Mouse (Mus musculus): ENCODE data around the gene Scpep1. TPM values are rescaled to one million over a fixed set of nuclear protein-coding genes. Genes with fewer than 3 reads are reported as not detected.
"Not testable (repeated sequence)": the region's sequence is repeated elsewhere in the genome, so short reads cannot be mapped to it uniquely, and the experiment has no call there.

Scpep1 gene
- polyA plus RNA-seq, 1 experiment from 2014 or later, result 477 TPM

- H3K27ac ChIP-seq, result no peak overlapping the region
- WGBS (ENCODE audit: missing documents), result 90% methylated on average over 5 of the region's 5 CpGs
- no peaks in the 10 kb centered on the region for H3K79me2 ChIP-seq (ENCODE audit: inconsistent target)
- peaks cover 90% of the 10 kb centered on the region for H3K36me3 ChIP-seq (ENCODE audit: inconsistent target)
- no peak overlapping the region for H3K4me3 ChIP-seq (ENCODE audit: inconsistent target)
These were observed 28.7 kb downstream of the Scpep1 start for GRCm38 (mm10) chr11:88926566-88926965.

- Histone ChIP-seq H3K27ac (no peak overlapping the region), H3K79me2 (ENCODE audit: inconsistent target) (no peaks in the 10 kb centered on the region), H3K36me3 (ENCODE audit: inconsistent target) (no peaks in the 10 kb centered on the region), H3K4me3 (ENCODE audit: inconsistent target) (no peak overlapping the region)
- WGBS (ENCODE audit: missing documents), result 87% methylated on average over 8 of the region's 8 CpGs
These were observed 45.8 kb downstream of the Scpep1 start for GRCm38 (mm10) chr11:88909388-88910036.

DNA sequence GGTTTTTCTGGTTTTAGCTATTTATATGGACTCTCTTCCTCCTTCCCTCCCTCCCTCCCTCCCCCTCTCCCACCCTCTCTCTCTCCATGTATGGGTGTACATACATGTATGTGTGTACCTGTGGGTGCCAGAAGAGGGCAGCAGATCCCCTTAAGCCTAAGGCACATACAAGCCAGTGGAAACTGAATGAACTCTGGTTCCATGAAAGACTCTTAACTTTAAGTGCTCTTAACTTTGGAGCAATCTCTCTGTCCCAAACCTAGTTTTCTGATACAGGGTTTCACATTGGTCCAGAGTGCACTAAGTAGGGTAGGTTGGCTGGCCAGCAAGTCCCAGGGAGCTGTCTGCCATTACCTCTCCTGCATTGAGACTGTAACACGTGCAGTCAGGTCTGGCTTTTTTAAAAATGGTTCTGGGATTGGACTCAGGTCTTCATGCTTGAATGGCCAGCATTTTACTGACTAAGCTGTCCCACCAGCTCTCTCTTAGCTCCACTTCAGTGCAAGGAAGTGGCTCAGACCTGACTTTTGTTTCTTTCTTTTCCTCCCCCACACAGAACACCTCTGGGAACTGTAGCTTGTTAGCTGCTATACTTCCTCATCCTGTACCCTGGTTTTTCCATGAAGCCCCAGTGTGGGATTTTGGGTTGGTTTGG lies 46.6 kb downstream of the Scpep1 start:
- H3K27ac ChIP-seq, result no peak overlapping the region
- no peaks in the 10 kb centered on the region for H3K36me3 ChIP-seq (ENCODE audit: inconsistent target)
- WGBS (ENCODE audit: missing documents), result no CpG with 5 or more reads among the region's 1 CpGs
- no peaks in the 10 kb centered on the region for H3K79me2 ChIP-seq (ENCODE audit: inconsistent target)
- H3K4me3 ChIP-seq (ENCODE audit: inconsistent target), result no peak overlapping the region

DNA sequence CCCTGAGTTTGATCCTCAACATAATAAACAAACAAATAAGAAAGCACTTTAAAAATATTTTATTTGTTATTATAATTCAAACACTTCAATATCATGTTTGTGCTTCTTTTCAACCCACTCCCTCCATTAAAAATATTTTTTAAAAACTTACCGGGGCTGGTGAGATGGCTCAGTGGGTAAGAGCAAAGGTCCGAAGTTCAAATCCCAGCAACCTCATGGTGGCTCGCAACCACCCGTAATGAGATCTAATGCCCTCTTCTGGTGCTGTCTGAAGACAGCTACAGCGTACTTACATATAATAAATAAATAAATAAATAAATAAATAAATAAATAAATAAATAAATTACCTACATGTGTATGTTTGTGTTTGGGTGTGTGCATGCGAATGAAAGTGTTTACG lies 47.4 kb downstream of the Scpep1 start:
- Histone ChIP-seq H3K79me2 (ENCODE audit: inconsistent target) (no peaks in the 10 kb centered on the region), H3K27ac (no peak overlapping the region), H3K36me3 (ENCODE audit: inconsistent target) (no peaks in the 10 kb centered on the region), H3K4me3 (ENCODE audit: inconsistent target) (no peak overlapping the region)
- 99% methylated on average over 7 of the region's 7 CpGs for WGBS (ENCODE audit: missing documents)

DNA sequence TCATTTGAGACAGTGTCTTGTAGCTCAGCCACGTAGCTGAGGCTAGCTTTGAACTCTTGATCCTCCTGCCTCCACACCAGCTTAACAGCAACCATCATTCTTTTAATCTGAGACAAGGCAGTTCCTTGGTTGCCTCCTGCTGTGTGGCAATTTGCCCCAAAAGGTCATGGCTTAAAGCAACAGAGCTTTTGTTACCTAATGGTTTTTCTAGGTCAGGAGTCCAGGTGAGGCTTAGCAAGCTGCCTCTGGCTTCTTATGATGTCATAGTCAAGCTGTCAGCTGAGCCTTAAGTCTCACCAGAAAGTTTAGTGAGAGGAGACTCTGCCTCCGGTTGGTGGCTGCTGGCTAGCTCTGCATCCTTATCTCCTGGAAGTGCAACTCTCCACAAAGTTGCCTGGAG lies 49.6 kb downstream of the Scpep1 start:
- H3K79me2 ChIP-seq (ENCODE audit: inconsistent target), result no peaks in the 10 kb centered on the region
- 88% methylated on average over 2 of the region's 2 CpGs for WGBS (ENCODE audit: missing documents)
- no peaks in the 10 kb centered on the region for H3K36me3 ChIP-seq (ENCODE audit: inconsistent target)
- H3K27ac ChIP-seq, result no peak overlapping the region
- no peak overlapping the region for H3K4me3 ChIP-seq (ENCODE audit: inconsistent target)

DNA sequence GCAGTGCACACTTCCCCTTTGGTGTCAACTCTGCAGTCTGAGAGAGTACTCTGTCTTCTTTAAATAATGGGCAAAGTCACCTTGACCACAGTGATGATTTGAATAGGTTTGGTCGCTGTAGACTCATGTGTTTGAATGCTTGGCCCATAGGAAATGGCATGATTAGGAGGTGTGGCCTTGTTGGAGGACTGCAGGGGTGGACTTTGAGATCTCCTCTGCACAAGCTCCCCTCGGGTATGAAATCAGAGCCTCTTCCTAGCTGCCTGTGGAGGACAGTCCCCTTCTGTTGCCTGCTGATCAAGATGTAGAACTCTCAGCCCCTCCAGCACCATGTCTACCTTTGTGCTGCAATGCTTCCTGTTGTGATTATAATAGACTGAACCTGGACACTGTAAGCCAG lies 51.2 kb downstream of the Scpep1 start:
- no peaks in the 10 kb centered on the region for H3K79me2 ChIP-seq (ENCODE audit: inconsistent target)
- 45% methylated on average over 2 of the region's 2 CpGs for WGBS (ENCODE audit: missing documents)

DNA sequence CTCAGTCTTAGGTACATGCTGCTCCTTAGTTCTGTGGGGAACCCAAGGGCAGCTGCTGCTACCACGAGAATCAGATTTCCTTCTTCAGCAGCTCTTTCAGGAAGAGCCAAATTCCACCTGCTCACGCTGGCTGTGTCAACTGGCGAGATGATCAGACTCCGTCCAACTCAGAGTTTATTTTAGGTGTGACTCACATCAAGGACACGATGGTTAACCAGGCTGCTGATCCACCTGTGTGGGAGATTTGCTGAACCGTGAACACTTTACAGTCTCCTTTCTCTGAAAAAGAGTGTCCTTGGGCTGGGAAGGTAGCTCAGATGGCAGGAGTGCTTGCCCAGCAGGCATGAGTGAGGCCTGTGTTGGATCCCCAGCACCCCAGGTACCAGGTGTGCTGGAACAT lies 52.5 kb downstream of the Scpep1 start:
- WGBS (ENCODE audit: missing documents), result 94% methylated on average over 6 of the region's 6 CpGs
- H3K36me3 ChIP-seq (ENCODE audit: inconsistent target), result no peaks in the 10 kb centered on the region
- H3K27ac ChIP-seq, result no peak overlapping the region
- H3K4me3 ChIP-seq (ENCODE audit: inconsistent target), result no peak overlapping the region
- no peaks in the 10 kb centered on the region for H3K79me2 ChIP-seq (ENCODE audit: inconsistent target)

More for the DNA sequence above, 51.2 kb downstream of the Scpep1 start:
- H3K27ac ChIP-seq, result no peak overlapping the region
- no peak overlapping the region for H3K4me3 ChIP-seq (ENCODE audit: inconsistent target)
- H3K36me3 ChIP-seq (ENCODE audit: inconsistent target), result no peaks in the 10 kb centered on the region

- H3K27ac ChIP-seq, result no peak overlapping the region
- 63% methylated on average over 7 of the region's 7 CpGs for WGBS (ENCODE audit: missing documents)
- H3K79me2 ChIP-seq (ENCODE audit: inconsistent target), result no peaks in the 10 kb centered on the region
These were observed 53.9 kb downstream of the Scpep1 start for GRCm38 (mm10) chr11:88901341-88901802.

GRCm38 (mm10) chr11:88899561-88899960 lies 55.7 kb downstream of the Scpep1 start:
- Histone ChIP-seq H3K27ac (no peak overlapping the region), H3K36me3 (ENCODE audit: inconsistent target) (no peaks in the 10 kb centered on the region)
- 98% methylated on average over 5 of the region's 6 CpGs for WGBS (ENCODE audit: missing documents)

More at GRCm38 (mm10) chr11:88901341-88901802, 53.9 kb downstream of the Scpep1 start:
- no peaks in the 10 kb centered on the region for H3K36me3 ChIP-seq (ENCODE audit: inconsistent target)
- no peak overlapping the region for H3K4me3 ChIP-seq (ENCODE audit: inconsistent target)

GRCm38 (mm10) chr11:88898380-88898763 lies 56.9 kb downstream of the Scpep1 start:
- no peaks in the 10 kb centered on the region for H3K79me2 ChIP-seq (ENCODE audit: inconsistent target)
- H3K27ac ChIP-seq, result no peak overlapping the region
- WGBS (ENCODE audit: missing documents), result 66% methylated on average over 4 of the region's 4 CpGs
- no peaks in the 10 kb centered on the region for H3K36me3 ChIP-seq (ENCODE audit: inconsistent target)
- H3K4me3 ChIP-seq (ENCODE audit: inconsistent target), result no peak overlapping the region

More at GRCm38 (mm10) chr11:88899561-88899960, 55.7 kb downstream of the Scpep1 start:
- no peak overlapping the region for H3K4me3 ChIP-seq (ENCODE audit: inconsistent target)
- no peaks in the 10 kb centered on the region for H3K79me2 ChIP-seq (ENCODE audit: inconsistent target)

- Histone ChIP-seq H3K4me3 (ENCODE audit: inconsistent target) (no peak overlapping the region), H3K79me2 (ENCODE audit: inconsistent target) (no peaks in the 10 kb centered on the region), H3K27ac (no peak overlapping the region), H3K36me3 (ENCODE audit: inconsistent target) (no peaks in the 10 kb centered on the region)
- WGBS (ENCODE audit: missing documents), result 70% methylated on average over 15 of the region's 15 CpGs
These were observed 57.5 kb downstream of the Scpep1 start for GRCm38 (mm10) chr11:88897624-88898379.

DNA sequence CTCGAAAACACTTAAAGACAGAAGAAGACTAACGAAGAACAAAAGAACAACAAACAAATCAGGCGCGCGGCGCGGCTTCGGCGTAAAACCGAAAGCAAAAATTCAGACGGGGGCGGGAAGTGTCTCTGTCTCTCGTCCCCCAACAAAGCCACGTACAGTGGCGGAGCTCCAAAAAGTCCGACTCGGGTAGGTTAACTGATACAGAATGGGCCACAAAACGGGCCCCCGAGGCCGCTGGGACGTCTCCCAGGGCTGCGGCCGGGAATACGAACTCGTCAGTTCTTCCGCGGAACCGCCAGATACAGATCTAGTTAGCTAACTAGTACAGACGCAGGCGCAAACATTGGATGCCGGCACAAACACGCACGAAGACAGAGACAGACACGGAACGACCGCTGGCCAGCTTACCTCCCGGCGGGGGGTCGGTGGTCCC lies 59.4 kb downstream of the Scpep1 start:
- H3K4me3 ChIP-seq (ENCODE audit: inconsistent target); H3K79me2 ChIP-seq (ENCODE audit: inconsistent target); H3K27ac ChIP-seq; H3K36me3 ChIP-seq (ENCODE audit: inconsistent target): not testable (repeated sequence)
- WGBS (ENCODE audit: missing documents), result no CpG with 5 or more reads among the region's 39 CpGs

DNA sequence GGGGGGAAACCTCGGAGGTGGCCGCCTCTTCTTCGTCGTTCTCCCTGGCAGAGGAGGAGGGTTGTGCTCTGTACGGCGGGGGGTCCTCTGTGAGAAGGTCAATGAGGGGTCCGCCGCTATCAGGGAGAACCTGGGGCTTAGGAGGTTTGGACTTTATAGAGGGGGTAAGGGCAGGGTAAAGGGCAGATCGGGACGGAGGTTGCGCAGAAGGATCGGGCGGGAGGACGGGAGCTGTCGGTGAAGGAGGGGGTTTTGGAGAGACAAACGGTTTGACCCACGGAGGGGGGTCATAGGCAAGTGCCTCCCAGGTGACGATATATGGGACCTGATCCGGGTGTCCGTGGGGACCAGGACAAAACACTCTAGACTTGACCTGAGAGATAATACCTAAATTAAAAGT lies 60.0 kb downstream of the Scpep1 start:
- not testable (repeated sequence) for H3K27ac ChIP-seq; H3K4me3 ChIP-seq (ENCODE audit: inconsistent target); H3K79me2 ChIP-seq (ENCODE audit: inconsistent target); H3K36me3 ChIP-seq (ENCODE audit: inconsistent target)
- 87% methylated on average over 6 of the region's 20 CpGs for WGBS (ENCODE audit: missing documents)

GRCm38 (mm10) chr11:88894279-88894678 lies 61.0 kb downstream of the Scpep1 start:
- not testable (repeated sequence) for H3K79me2 ChIP-seq (ENCODE audit: inconsistent target); H3K36me3 ChIP-seq (ENCODE audit: inconsistent target); H3K4me3 ChIP-seq (ENCODE audit: inconsistent target); H3K27ac ChIP-seq
- 80% methylated on average over 4 of the region's 14 CpGs for WGBS (ENCODE audit: missing documents)

DNA sequence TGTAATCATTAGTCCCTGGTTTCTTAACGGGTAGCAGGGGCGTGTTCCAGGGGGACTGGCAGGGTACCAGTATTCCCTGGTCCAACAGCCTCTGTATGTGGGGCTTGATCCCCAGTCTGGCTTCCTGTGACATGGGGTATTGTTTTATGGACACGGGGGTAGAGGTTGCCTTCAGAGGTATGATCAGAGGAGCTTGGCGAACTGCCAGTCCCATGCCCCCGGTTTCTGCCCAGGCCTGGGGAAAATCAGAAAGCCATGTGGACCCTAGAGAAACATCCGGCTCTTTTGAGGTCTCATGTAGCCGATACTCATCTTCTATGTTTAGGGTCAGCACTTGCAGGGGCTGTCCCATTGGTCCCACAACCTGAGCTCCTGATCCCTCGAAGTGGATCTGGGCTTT lies 61.8 kb downstream of the Scpep1 start:
- H3K27ac ChIP-seq; H3K36me3 ChIP-seq (ENCODE audit: inconsistent target); H3K79me2 ChIP-seq (ENCODE audit: inconsistent target); H3K4me3 ChIP-seq (ENCODE audit: inconsistent target): not testable (repeated sequence)
- WGBS (ENCODE audit: missing documents), result no CpG with 5 or more reads among the region's 8 CpGs
